Mouse (Mus musculus): ENCODE data around the gene Calcoco1. TPM values are rescaled to one million over a fixed set of nuclear protein-coding genes. Genes with fewer than 3 reads are reported as not detected.

Gene Calcoco1
- polyA plus RNA-seq (2016; fragmentation: Nextera tagmentation; extraction: Ambion mirVana): 26.3 and 33.5 TPM in 2 replicates

DNA sequence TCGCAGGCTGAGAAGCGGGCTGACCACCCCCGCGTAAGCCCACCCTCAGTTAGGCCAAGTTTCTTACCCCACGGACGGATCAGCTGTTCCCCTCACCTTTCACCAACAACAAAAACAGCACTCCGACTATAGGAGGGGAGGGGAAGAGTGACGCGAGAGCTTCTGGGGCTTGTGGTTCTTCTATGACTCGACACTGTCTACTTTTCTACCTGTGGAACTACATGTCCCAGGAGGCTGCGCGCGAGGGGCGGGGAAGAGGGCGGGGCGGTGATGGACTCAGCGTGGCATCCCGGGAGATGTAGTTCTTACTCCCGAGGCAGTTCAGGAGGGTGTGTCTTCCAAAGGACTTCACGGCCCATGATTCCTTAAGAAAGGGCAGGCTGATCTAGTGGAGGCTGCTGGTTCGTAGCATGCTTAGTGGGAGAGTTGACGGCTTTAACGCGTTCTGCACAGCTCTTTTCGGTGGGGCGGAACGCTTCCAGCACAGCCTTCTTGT is at the start of gene Calcoco1:
Calcoco1 (minus strand) TSS at position 199 of the 496 bp plus-strand sequence.
- H3K27ac ChIP-seq: peak within 1 kb of the TSS; percentile 78
- H3K9me3 ChIP-seq (replicated peaks): no peaks in the 10 kb centered on the region
- no peaks in the 10 kb centered on the region for H3K27me3 ChIP-seq (ENCODE audit: low read depth, poor library complexity, severe bottlenecking)
- H3K4me1 ChIP-seq: peaks cover 14% of the 10 kb centered on the region
- WGBS: 1% methylated on average over 27 of the region's 27 CpGs
- peak within 1 kb of the TSS; percentile 72 for H3K4me3 ChIP-seq
- H3K36me3 ChIP-seq: peaks cover 15% of the 10 kb centered on the region
- peak; percentile 99 for DNase-seq (ENCODE audit: low spot score)

DNA sequence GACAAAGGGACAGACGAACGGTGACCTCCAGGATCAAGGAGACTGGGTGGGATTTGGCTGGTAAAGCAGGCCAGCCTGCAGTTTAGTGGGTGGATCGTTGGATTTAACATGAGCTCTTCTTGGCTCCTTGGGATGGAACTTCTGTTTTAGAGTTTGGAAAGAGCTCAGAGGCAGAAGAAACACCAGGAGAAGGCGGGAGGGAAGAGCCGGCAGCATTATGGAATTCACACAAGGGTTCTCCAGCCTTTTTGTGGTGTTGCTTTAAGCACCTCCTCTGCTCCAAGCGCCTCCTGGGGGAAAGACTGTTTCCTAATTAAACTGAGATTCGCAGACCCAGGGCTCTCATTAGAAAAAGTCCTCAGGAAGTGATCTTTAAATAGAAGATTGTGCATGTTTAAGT is 48.9 kb upstream of the Calcoco1 start:
- DNase-seq (ENCODE audit: low spot score): no peak
- Histone ChIP-seq H3K4me3 (no peak overlapping the region), H3K27me3 (ENCODE audit: low read depth, poor library complexity, severe bottlenecking) (peaks cover 16% of the 10 kb centered on the region), H3K36me3 (no peaks in the 10 kb centered on the region), H3K4me1 (peaks cover 8% of the 10 kb centered on the region), H3K9me3 (replicated peaks) (no peaks in the 10 kb centered on the region), H3K27ac (no peak overlapping the region)
- 45% methylated on average over 7 of the region's 7 CpGs for WGBS

DNA sequence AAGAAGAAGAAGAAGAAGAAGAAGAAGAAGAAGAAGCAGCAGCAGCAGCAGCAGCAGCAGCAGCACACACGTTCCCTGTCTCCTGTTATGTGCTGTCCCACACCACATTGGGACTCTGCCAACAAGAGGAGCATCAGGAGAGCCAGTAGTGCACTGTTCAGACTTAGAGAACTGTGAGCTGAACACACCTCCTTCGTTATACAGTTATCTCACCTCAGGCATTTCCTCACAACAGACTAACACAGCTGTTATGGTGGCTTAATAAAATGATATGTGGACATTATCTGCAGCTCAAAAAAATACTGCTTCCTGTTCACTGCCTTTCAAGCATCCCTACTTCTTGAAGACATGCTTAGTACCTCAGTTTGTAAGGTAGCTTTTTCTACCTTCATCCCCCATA is 43.2 kb upstream of the Calcoco1 start:
- Histone ChIP-seq H3K36me3 (no peaks in the 10 kb centered on the region), H3K4me1 (peaks cover 7% of the 10 kb centered on the region; the same call in 1 of the 2 replicates), H3K27ac (no peak overlapping the region), H3K27me3 (ENCODE audit: low read depth, poor library complexity, severe bottlenecking) (peaks cover 33% of the 10 kb centered on the region), H3K9me3 (replicated peaks) (no peaks in the 10 kb centered on the region), H3K4me3 (no peak overlapping the region)
- WGBS: 45% methylated on average over 2 of the region's 2 CpGs
- no peak for DNase-seq (ENCODE audit: low spot score)

DNA sequence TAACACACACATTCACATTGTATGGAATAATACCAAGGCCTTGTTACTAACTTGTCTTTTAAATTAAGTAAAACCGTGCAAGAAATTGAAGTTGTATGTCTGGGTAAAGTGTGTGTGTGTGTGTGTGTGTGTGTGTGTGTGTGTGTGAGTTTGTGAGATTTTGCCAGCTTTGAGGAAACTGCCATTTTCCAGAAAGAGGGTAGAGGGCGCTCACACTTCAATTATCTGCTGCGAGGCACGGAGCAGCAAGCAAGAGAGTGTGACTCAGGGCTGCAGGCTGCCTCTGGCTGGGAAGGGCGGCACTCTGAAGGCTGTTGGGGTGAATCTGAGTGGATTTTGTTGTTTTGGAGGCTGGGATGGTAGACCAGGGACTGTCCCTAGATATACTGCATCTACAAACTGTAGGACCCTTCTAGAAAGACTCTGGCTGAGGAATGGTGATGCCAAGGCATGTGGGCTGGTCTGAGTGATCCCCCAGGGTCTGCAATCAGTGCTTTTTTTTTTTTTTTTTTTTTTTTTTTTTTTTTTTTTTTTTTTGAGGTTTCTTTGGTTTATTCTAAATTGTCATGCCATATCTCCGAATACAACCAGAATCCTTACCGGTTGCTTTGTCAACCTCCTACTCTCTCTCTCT is 39.9 kb upstream of the Calcoco1 start:
- no peak overlapping the region for H3K4me3 ChIP-seq
- H3K9me3 ChIP-seq (replicated peaks): no peaks in the 10 kb centered on the region
- H3K27me3 ChIP-seq (ENCODE audit: low read depth, poor library complexity, severe bottlenecking): peaks cover 24% of the 10 kb centered on the region
- peaks cover 7% of the 10 kb centered on the region; the same call in 1 of the 2 replicates for H3K4me1 ChIP-seq
- no peak overlapping the region for H3K27ac ChIP-seq
- 0 out of 2 replicates have a peak, but pooled peaks cover 3% of the 10 kb centered on the region for H3K36me3 ChIP-seq
- 13% methylated on average over 7 of the region's 7 CpGs for WGBS
- DNase-seq (ENCODE audit: low spot score): peak; percentile 76

DNA sequence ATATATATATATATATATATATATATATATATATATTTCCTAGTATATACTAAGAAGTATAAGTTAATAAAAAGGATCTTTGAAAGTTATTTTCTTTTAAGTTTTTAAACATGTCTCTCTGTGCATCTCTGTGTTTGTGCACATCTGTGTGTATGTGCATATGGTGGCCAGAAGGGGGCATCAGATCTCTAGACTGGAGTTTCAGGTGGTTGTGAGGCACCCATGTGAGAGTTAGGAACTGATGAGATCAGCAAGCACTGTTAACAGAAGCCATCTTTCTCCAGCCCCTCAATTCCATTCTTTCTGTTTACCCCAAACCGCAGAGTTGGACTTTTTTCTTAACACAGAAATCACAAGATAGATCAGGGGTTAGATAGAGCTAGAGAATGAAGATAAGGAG is 35.7 kb upstream of the Calcoco1 start:
- Histone ChIP-seq H3K4me3 (no peak overlapping the region), H3K27ac (no peak overlapping the region), H3K4me1 (peaks cover 41% of the 10 kb centered on the region), H3K9me3 (replicated peaks) (no peaks in the 10 kb centered on the region), H3K36me3 (0 out of 2 replicates have a peak, but pooled peaks cover 3% of the 10 kb centered on the region), H3K27me3 (ENCODE audit: low read depth, poor library complexity, severe bottlenecking) (peaks cover 20% of the 10 kb centered on the region)
- WGBS: 100% methylated on average over 1 of the region's 1 CpGs
- DNase-seq (ENCODE audit: low spot score): no peak

DNA sequence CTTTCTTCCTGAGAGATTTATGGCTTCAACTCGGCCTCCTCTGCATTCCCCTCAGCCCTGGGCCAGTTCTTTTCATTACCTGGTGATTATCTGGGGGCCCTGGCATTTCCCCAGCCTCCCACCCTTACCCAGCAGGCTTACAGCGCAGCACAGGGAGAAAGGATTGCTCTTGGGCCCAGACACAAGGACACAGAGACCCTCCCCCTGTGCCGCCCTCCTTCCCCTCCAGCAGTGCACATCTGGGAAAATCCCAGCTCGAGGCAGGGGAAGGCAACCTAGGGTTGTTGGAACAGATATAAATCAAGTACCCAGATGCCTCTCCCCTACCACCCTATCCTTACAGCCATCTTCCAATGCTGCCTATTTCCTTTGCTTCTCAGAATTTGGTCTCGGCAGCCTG is 33.1 kb upstream of the Calcoco1 start:
- H3K9me3 ChIP-seq (replicated peaks): no peaks in the 10 kb centered on the region
- peaks cover 62% of the 10 kb centered on the region for H3K4me1 ChIP-seq
- 0 out of 2 replicates have a peak, but pooled peaks cover 3% of the 10 kb centered on the region for H3K36me3 ChIP-seq
- no peak for DNase-seq (ENCODE audit: low spot score)
- H3K27me3 ChIP-seq (ENCODE audit: low read depth, poor library complexity, severe bottlenecking): peaks cover 15% of the 10 kb centered on the region
- peak overlapping the region; percentile 85 for H3K27ac ChIP-seq
- WGBS: 17% methylated on average over 5 of the region's 5 CpGs
- peak overlapping the region; percentile 26; the same call in 1 of the 2 replicates for H3K4me3 ChIP-seq

DNA sequence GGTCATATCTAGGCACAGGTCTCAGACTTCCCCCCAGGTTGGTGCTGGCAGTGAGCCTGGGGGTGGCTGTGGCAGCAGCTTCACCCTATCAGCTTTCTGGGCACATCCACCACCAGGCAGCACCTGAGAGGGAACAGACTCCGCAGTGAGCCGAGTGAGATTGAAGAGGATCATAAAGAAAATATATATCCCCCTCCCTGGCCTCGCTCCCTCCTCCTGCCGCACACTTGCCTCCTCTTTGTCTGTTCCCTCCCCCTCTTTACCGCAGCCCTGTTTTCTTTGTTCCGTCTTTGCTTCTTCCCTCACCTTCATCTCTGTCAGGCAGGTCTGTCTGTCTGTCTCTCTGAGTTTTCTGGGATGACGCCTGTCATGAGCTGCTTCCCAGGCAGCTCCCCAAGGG is 32.4 kb upstream of the Calcoco1 start:
- 0 out of 2 replicates have a peak, but pooled peaks cover 3% of the 10 kb centered on the region for H3K36me3 ChIP-seq
- H3K9me3 ChIP-seq (replicated peaks): no peaks in the 10 kb centered on the region
- H3K27me3 ChIP-seq (ENCODE audit: low read depth, poor library complexity, severe bottlenecking): peaks cover 16% of the 10 kb centered on the region
- 30% methylated on average over 7 of the region's 7 CpGs for WGBS
- H3K4me1 ChIP-seq: peaks cover 69% of the 10 kb centered on the region
- DNase-seq (ENCODE audit: low spot score): no peak
- H3K27ac ChIP-seq: peak overlapping the region; percentile 85
- H3K4me3 ChIP-seq: 0 out of 2 replicates have a peak overlapping the region, but pooled peaks have one; percentile 26

DNA sequence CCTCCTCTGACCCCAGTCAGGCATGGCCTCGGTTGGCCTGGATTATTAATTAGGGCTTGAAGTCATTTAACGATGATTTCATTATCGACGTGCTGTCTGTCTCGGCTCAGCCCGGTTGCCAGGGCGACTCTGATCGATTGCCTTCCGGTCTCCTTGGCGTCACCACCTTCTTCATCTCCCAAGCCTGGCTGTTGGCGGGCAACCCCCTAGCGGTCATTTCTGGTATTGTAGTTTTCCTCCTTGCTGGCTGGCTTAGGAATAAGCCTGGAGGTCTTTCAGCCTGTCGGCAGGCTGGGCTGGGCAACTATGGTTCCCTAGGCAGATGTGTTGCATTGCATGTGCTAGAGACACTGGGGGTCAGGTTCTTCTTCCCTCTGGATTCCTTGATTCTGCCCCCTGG is 31.2 kb upstream of the Calcoco1 start:
- Histone ChIP-seq H3K36me3 (0 out of 2 replicates have a peak, but pooled peaks cover under 1% of the 10 kb centered on the region), H3K4me1 (peaks cover 81% of the 10 kb centered on the region), H3K4me3 (peak overlapping the region; percentile 30), H3K27me3 (ENCODE audit: low read depth, poor library complexity, severe bottlenecking) (peaks cover 27% of the 10 kb centered on the region), H3K9me3 (replicated peaks) (no peaks in the 10 kb centered on the region), H3K27ac (peak overlapping the region; percentile 95)
- WGBS: 2% methylated on average over 13 of the region's 13 CpGs
- DNase-seq (ENCODE audit: low spot score): peak; percentile 90

DNA sequence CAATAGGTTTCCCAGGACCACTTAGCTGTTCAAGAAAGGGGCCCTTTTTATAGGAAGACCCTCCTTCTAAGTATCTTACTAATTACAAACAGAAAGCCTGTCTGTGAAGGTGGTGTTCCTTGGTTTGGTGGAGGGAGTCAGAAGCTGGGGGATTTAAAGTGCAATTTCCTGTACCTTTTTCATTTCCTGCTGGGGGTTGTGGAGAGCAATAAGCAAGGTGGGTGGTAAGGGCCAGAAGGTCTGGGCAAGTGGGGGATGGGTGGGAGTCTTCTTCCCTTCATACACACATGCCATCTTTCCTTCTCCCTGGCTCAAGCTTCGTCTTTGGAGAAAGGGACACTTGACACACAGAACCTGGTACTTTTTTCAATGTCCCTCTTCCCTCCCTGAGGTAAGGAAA is 30.2 kb upstream of the Calcoco1 start:
- Histone ChIP-seq H3K4me1 (peaks cover 91% of the 10 kb centered on the region), H3K4me3 (0 out of 2 replicates have a peak overlapping the region, but pooled peaks have one; percentile 9), H3K27ac (peak overlapping the region; percentile 95), H3K27me3 (ENCODE audit: low read depth, poor library complexity, severe bottlenecking) (peaks cover 37% of the 10 kb centered on the region), H3K36me3 (no peaks in the 10 kb centered on the region), H3K9me3 (replicated peaks) (no peaks in the 10 kb centered on the region)
- WGBS: 32% methylated on average over 1 of the region's 1 CpGs
- DNase-seq (ENCODE audit: low spot score): no peak

DNA sequence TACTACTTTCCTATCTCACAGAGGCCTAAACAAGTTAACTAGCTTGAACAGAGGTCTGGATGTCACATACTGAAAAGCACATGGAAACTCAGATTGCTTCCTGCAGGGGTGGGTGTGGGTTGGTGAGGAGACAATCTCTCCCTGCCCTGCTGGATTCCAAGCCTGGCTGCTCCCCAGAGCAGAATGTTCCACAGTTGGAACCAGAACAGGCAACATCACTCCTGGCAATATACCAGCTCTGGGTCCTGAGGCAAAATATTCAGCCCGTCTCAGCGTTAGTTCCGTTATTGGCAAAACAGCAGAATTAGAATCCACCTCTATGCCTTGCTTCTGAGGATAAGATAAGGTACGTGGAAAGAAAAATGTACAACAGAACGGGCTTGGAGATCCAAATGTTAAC is 28.3 kb upstream of the Calcoco1 start:
- Histone ChIP-seq H3K36me3 (no peaks in the 10 kb centered on the region), H3K27me3 (ENCODE audit: low read depth, poor library complexity, severe bottlenecking) (peaks cover 45% of the 10 kb centered on the region), H3K4me1 (peaks cover 98% of the 10 kb centered on the region), H3K27ac (peak overlapping the region; percentile 95), H3K9me3 (replicated peaks) (no peaks in the 10 kb centered on the region), H3K4me3 (no peak overlapping the region)
- no peak for DNase-seq (ENCODE audit: low spot score)
- 74% methylated on average over 5 of the region's 5 CpGs for WGBS

DNA sequence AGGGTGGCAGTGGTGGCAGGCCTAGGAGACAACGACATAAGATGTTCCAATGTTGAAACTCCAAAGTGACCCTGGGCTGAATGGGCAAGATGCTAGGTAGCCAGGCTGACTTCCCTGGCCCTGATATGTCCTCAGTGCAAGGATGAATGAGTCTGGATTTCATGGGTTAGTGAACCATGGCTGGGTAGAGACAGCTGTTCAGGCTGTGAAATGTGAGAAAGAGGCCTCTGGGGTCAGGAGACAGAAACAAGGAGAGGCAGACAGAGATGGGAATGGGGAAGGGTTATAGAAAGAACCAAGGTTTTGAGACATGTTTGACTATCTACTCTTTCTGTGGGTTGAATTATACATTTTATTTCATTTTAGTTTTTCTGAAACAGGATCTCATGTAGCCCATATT is 27.1 kb upstream of the Calcoco1 start:
- Histone ChIP-seq H3K27me3 (ENCODE audit: low read depth, poor library complexity, severe bottlenecking) (peaks cover 52% of the 10 kb centered on the region), H3K27ac (peak overlapping the region; percentile 95), H3K9me3 (replicated peaks) (no peaks in the 10 kb centered on the region), H3K4me3 (no peak overlapping the region), H3K36me3 (no peaks in the 10 kb centered on the region), H3K4me1 (peaks cover 98% of the 10 kb centered on the region)
- WGBS: 82% methylated on average over 1 of the region's 1 CpGs
- no peak for DNase-seq (ENCODE audit: low spot score)

DNA sequence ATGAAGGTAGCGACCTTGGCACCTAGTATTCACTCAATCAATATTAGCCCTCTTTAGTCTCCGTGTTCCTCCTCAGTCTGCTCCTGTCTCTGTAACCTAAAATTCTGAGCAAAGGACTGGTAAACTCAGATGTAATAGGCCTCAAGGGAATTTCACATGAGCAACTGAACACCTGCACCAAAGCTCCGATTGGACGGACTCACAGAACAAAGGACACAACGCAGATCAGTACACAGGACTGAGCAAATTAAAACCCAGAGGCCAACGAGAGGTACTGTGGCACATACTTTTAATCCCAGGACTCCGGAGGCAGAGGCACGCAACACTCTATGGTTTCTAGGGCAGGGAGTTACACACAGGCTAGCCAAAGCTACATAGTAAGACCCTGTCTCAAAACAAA is 25.9 kb upstream of the Calcoco1 start:
- no peak for DNase-seq (ENCODE audit: low spot score)
- no peaks in the 10 kb centered on the region for H3K9me3 ChIP-seq (replicated peaks)
- peak overlapping the region; percentile 95 for H3K27ac ChIP-seq
- no peaks in the 10 kb centered on the region for H3K36me3 ChIP-seq
- H3K4me3 ChIP-seq: peak overlapping the region; percentile 58
- 28% methylated on average over 8 of the region's 8 CpGs for WGBS
- peaks cover 100% of the 10 kb centered on the region for H3K4me1 ChIP-seq
- H3K27me3 ChIP-seq (ENCODE audit: low read depth, poor library complexity, severe bottlenecking): peaks cover 65% of the 10 kb centered on the region

DNA sequence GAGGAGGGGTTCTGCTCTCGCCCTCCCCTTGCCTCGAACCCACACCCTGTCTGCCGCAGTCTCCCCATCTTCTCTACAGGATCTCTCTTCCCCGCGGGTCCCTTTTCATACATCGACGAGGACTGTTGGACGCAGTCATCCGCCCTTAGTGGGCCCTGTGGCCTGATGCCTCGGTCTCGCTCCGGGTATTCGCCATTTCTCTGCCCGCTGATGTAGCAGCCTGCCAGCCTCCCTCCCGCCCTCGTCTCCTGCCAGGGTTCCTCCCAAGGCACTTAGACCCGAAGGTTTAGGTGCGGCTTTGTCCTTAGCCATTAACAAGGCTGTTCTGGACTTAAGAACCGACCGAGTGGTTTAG is 25.3 kb upstream of the Calcoco1 start:
- no peaks in the 10 kb centered on the region for H3K36me3 ChIP-seq
- peak overlapping the region; percentile 58 for H3K4me3 ChIP-seq
- peak overlapping the region; percentile 95 for H3K27ac ChIP-seq
- H3K9me3 ChIP-seq (replicated peaks): no peaks in the 10 kb centered on the region
- peak; percentile 73 for DNase-seq (ENCODE audit: low spot score)
- peaks cover 68% of the 10 kb centered on the region for H3K27me3 ChIP-seq (ENCODE audit: low read depth, poor library complexity, severe bottlenecking)
- WGBS: under 1% methylated on average over 20 of the region's 20 CpGs
- H3K4me1 ChIP-seq: peaks cover 100% of the 10 kb centered on the region
